Mouse (Mus musculus) c-Kit-positive CD71-positive TER-119-negative erythroid progenitor cells, embryonic 14.5 days (primary cell): ENCODE data around the gene G530012D18Rik.
"Not testable (repeated sequence)": the region's sequence is repeated elsewhere in the genome, so short reads cannot be mapped to it uniquely, and the experiment has no call there.

Experiments
- DNase-seq: peaks from one replicate; pipeline ENCODE4 v3.0.0-alpha.2; 2013; ENCODE audit warnings: low read depth

The G530012D18Rik gene

DNA sequence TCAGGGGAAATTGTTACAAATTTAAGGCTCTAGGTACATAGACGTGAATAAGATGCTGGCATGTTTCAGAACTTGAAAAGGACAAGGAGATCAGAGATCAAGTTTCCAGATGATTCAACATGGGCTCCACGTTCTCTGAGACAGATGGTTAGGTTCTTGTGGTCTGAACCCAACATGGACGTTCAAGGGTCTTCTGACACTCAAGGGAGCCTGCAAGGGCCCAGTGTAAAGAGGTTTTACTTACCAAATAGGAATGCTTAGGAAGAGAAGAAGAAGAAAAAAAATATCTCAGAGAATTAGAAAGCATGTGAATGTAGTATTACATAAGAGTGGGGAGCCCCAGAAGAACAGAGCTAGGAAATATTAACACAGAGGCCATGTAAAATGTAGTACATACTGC, 40.3 kb downstream of the G530012D18Rik start:
- not testable (repeated sequence) for DNase-seq

DNA sequence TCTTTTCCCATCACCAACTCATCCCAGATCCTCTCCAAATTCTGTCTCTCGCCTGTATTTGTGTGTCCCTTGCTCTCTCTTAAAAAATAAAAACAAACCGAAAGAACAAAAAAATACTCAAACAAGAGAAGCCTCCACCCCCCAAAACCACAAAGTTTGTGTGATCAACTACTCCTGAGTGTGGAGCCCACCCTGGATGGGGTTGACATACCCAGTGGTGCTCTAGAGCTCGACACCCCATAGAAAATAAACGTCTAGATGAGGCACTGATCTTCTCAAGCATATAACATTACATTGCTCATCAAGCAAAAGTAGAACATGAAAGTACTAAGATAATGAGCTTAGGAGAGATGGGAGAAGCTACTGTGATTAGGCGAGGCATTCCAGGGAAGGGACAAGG, 41.7 kb downstream of the G530012D18Rik start:
- DNase-seq = not testable (repeated sequence)

DNA sequence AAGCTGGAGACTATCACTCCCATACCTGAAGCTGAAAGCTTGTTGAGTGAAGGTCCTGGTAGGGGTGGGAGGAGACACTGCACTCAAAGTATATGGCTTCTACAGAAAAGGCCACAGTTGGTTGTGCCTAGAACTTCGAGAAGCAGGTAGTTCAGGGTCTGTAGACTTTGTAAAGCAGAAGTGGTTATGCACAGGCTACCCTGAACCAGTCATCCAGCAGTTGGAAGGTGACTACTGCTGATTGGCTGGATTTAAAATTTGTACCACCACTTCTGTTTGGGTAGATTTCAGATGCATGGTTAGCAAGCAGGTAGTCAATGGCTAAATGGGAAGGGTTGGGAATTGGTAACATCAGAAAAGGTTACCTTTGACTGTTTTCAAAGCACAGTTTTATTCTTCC, 43.2 kb downstream of the G530012D18Rik start:
- DNase-seq = not testable (repeated sequence)
